Mouse (Mus musculus) gastrocnemius, postnatal 4 days (tissue): ENCODE measurements around the gene Aif1. TPM values are rescaled to one million over a fixed set of nuclear protein-coding genes. Genes with fewer than 3 reads are reported as not detected.

Experiments used
- DNase-seq, 2 experiments: peaks; one replicate each; pipeline ENCODE4 v3.0.0; 2021 to 2022; ENCODE audit warnings: low spot score in 2 of 2, mixed read lengths in 2 of 2
- long read RNA-seq, 2 experiments: library from polyadenylated mRNA; stranded (forward); transcript quantifications; one replicate each; pipeline ENCODE4 v2.0.0; 2021
- total RNA-seq, 2 experiments: library from RNA; stranded (reverse); gene quantifications; 2 replicates each; pipeline ENCODE4 v1.2.3; 2021

Gene Aif1
- total RNA-seq: 1 to 10 TPM; 6.0 to 6.3 TPM
- long read RNA-seq, experiment 1, partial matches to known transcripts: 0 of 4 reads
- long read RNA-seq, experiment 1, other reads (novel, unspliced or antisense): 0 of 4 reads
- long read RNA-seq, experiment 2, partial matches to known transcripts: 0 of 2 reads
- long read RNA-seq, experiment 2, other reads (novel, unspliced or antisense): 1 of 2 reads

- DNase-seq: no peak
Observed at GRCm38 (mm10) chr17:35175968-35176367, at the start of gene Aif1. Gene Aif1, minus strand, starts transcription at chr17:35176068.

GRCm38 (mm10) chr17:35225456-35225855 lies 49.6 kb upstream of the Aif1 start:
- DNase-seq: no peak

DNA sequence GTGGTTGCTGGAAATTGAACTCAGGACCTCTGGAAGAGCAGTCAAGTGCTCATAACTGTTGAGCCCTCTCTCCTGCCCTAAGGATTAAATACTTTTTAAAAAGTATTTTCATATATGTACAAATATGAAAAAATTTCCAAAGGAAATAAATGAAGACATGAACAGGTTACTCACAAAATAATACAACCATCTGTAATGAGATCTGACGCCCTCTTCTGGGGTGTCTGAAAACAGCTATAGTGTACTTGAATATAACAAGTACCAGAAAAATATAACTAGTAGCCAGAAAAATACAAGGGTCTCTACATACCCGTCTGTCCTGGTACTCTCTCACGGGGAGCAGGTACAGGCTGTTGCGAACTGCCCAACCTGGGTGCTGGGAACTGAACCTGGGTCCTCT lies 48.8 kb upstream of the Aif1 start:
- DNase-seq: no peak

GRCm38 (mm10) chr17:35222299-35222698 lies 46.4 kb upstream of the Aif1 start:
- no peak for DNase-seq

- peak in 1 of 2 experiments; percentile 60 for DNase-seq
Observed at GRCm38 (mm10) chr17:35220156-35220952, 44.5 kb upstream of the Aif1 start, which contains the start of gene Gm16181. Gene Gm16181, plus strand, starts transcription at chr17:35220834.

- no peak for DNase-seq
Observed at GRCm38 (mm10) chr17:35219601-35220041, 43.8 kb upstream of the Aif1 start.

DNA sequence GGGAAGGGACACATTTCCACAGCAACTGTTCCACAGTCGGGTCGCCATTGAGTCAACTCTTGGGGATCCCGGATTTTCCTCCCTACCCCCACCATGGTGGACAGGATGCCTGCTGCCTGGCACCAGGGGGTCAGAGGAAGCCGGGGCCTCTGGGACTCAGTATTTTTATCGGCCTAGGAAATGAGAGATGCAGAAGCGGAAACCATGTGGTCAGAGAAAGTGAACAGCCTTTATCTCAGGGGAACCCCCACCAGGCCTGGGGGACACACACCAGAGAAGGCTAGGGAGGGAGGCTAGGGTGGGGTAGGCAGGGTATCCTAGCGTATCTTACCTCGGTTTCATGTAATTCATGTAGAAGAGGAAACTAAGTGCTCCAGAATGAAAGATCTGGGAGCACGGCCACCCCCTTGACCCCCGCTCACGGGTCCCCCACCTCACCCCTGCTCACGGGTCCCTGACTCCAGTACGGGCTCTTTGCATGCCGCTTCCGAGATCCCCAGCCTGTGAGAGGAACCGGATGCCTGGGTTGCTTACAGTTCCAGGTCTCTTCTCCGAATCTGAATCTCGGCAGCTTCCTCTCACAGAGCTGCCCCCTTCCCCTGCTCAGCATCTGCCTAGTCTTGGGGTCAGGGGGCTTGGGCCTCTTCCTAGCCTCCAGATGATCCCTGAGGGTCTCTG lies 42.8 kb upstream of the Aif1 start:
- no peak for DNase-seq

DNA sequence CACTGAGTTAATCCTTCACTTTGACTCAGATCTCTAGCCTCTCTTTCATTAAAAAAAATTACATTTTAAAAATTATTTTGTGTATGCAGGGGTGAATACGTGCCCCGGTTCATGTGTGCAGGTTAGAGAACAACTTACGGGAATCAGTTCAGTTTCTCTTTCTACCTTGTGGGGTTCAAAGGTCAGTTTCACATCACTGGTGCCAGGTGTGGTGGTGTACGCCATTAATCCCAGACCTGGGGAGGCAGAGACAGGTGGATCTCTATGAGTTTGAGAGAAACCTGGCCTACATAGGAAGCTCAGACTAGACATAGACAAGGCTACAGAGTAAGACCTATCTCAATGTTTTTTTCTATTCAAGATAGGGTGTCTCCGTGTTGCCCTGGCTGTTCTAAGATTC lies 37.2 kb upstream of the Aif1 start:
- DNase-seq: no peak

GRCm38 (mm10) chr17:35210593-35210992 lies 34.7 kb upstream of the Aif1 start:
- DNase-seq: no peak

- DNase-seq: no peak
Observed at GRCm38 (mm10) chr17:35209785-35210535, 34.1 kb upstream of the Aif1 start.

DNA sequence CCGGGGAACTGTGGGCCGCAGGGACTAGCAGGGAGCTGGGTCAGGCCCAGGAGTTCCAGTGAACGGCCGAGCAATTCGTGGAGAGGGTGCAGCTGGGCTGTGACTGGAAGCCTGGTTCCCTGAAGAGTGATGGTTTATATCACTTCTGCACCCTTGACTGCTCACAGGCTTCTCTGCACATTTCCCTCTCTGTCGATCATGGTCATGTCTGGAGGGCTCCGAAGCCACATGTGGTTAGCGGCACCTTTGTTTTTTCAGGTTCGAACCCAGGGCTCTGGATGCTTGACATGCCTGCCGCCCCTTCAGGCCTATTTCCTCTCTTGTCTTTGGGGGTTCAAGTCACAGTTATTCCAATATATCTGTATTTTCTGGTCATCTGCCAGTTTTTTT lies 29.5 kb upstream of the Aif1 start:
- DNase-seq: no peak

DNA sequence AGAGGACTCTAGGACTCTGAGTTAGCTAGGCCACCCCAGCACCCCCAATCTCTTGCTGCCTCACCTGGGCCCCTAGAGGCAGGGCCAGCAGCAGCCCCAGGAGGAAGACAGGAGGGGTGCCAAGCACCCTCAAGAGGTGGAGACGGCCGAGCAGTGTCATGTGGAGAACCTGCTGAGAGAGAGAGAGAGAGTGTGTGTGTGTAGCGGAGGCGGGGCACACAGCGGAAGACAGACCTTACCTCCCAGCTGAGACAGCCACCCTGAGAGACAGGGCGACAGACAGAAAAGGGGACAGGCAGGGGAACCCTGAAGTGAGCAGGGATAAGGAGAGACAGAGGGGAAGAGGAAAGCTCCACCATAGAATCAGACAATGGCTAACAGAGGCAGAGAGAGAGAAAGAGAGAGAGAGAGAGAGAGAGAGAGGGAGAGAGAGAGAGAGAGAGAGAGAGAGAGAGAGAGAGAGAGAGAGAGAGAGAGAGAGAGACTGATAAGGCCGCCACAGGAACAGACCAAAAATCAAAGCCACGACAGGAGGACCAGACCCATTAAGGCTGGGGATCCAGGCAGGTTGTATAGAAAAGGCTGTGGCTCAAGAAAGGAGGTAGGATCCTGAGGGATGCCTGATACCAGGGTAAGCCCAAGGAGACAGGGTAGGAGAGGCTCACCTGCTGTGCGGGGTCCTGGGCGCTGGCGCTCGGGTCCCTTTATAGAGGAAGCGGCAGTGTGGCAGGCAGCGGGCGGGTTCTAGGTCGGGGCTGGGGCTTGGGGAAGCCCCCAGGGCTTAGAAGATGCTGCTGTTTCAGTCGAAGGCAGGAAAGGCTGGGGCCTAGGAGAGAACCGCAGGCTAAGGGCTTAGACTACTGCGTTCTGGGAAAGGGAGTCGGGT lies 28.9 kb upstream of the Aif1 start, which contains the start of gene Lta:
Gene Lta, minus strand, starts transcription at position 858 of the 886 bp plus-strand sequence.
- DNase-seq: no peak

GRCm38 (mm10) chr17:35202442-35202841 lies 26.6 kb upstream of the Aif1 start:
- DNase-seq: no peak

- DNase-seq: peak in 1 of 2 experiments; percentile 52
Observed at GRCm38 (mm10) chr17:35201787-35202186, 25.9 kb upstream of the Aif1 start, which contains the start of gene Tnf. Gene Tnf, minus strand, starts transcription at chr17:35202007.

- no peak for DNase-seq
Observed at GRCm38 (mm10) chr17:35201128-35201527, 25.3 kb upstream of the Aif1 start.

GRCm38 (mm10) chr17:35200398-35200797 lies 24.5 kb upstream of the Aif1 start:
- no peak for DNase-seq

- no peak for DNase-seq
Observed at GRCm38 (mm10) chr17:35198946-35199345, 23.1 kb upstream of the Aif1 start.

GRCm38 (mm10) chr17:35198029-35198428 lies 22.2 kb upstream of the Aif1 start:
- DNase-seq: no peak

- no peak for DNase-seq
Observed at GRCm38 (mm10) chr17:35197126-35197525, 21.3 kb upstream of the Aif1 start.

DNA sequence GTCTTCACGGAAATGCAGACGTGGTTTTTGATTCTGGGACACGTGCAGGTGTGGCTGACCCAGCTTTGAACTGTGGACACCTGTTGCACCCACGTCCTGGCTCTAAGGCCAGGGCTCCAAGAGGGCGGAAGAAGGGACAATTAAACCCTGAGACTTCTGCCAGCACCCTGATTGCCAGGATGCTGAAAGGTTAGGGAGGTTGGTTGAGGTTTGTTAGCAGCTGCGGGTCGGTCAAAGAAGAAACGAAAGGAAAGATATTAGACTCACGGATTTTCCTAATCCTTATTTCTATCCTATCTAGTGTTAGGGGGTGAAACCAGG lies 20.4 kb upstream of the Aif1 start:
- no peak for DNase-seq
